In genomic region chr1:134097956-134098725, GRCm38 (mm10) we compare ENCODE assay signal across 8 mouse cellular contexts. TPM values are rescaled to one million over a fixed set of nuclear protein-coding genes. Genes with fewer than 3 reads are reported as not detected.
DNase-seq lines count a peak whose midpoint lies in the region; ATAC-seq lines count a peak whose summit lies in the region.

No protein-coding gene starts in this region.

- intact Hi-C loops in heart, postnatal 14 days (cut with DNase I) = loop anchor here (1.0 kb wide), 1 partner anchor 20 kb away; no protein-coding TSS in a partner anchor

- no peak overlapping the region for H3K9ac ChIP-seq in midbrain, embryonic 11.5 days (ENCODE audit: low read length)

- ATAC-seq in midbrain, embryonic 11.5 days (ENCODE audit: low FRiP score) = no peak
- peak; percentile 15; the same call in 1 of the 2 replicates for ATAC-seq in monocyte, adult 5-6 weeks (replicated peaks; ENCODE audit: insufficient number of reproducible peaks, low FRiP score, low TSS enrichment, poor library complexity, severe bottlenecking)

- H3K4me3 ChIP-seq in midbrain, embryonic 10.5 days = peak overlapping the region; percentile 59; the same call in 1 of the 2 replicates
- H3K4me3 ChIP-seq in midbrain, embryonic 11.5 days (ENCODE audit: low read depth, low read length) = no peak overlapping the region
- peak overlapping the region; percentile 68 for H3K4me3 ChIP-seq in erythroblast, embryonic 14.5 days (replicated peaks)

- peaks cover 17% of the 10 kb centered on the region; the same call in 1 of the 2 replicates for H3K27me3 ChIP-seq in midbrain, embryonic 10.5 days (ENCODE audit: low read depth, poor library complexity, severe bottlenecking)
- H3K27me3 ChIP-seq in midbrain, embryonic 11.5 days (ENCODE audit: control insufficient read depth, insufficient read depth, low read length) = no peaks in the 10 kb centered on the region
- peaks cover 14% of the 10 kb centered on the region for H3K27me3 ChIP-seq in erythroblast, embryonic 14.5 days (ENCODE audit: control insufficient read depth)

- no peak for DNase-seq in midbrain, embryonic 10.5 days (ENCODE audit: low spot score)
- DNase-seq in midbrain, embryonic 11.5 days (ENCODE audit: low spot score, missing footprints) = no peak
- peak; percentile 79 to 88 for DNase-seq in heart, postnatal 14 days
- DNase-seq in kidney, postnatal 4 days = peak; percentile 72 to 80
- DNase-seq in right cerebral cortex, postnatal 25 days = no peak
- no peak for DNase-seq in embryo, embryonic 9.5 days (ENCODE audit: extremely low spot score)

- H3K4me1 ChIP-seq in midbrain, embryonic 10.5 days = peaks cover 66% of the 10 kb centered on the region
- peaks cover 15% of the 10 kb centered on the region for H3K4me1 ChIP-seq in midbrain, embryonic 11.5 days (ENCODE audit: control insufficient read depth, insufficient read depth, low read length)
- peaks cover 87% of the 10 kb centered on the region for H3K4me1 ChIP-seq in erythroblast, embryonic 14.5 days (ENCODE audit: control insufficient read depth)

- WGBS in midbrain, embryonic 10.5 days = 80% methylated on average over 13 of the region's 13 CpGs
- WGBS in midbrain, embryonic 11.5 days = 83% methylated on average over 13 of the region's 13 CpGs

- no peaks in the 10 kb centered on the region for H3K36me3 ChIP-seq in midbrain, embryonic 10.5 days
- no peaks in the 10 kb centered on the region for H3K36me3 ChIP-seq in midbrain, embryonic 11.5 days (ENCODE audit: control insufficient read depth, insufficient read depth, low read length)
- H3K36me3 ChIP-seq in erythroblast, embryonic 14.5 days (ENCODE audit: control insufficient read depth) = peaks cover 3% of the 10 kb centered on the region; the same call in 1 of the 2 replicates

- H3K4me2 ChIP-seq in midbrain, embryonic 11.5 days = no peak overlapping the region

- no peaks in the 10 kb centered on the region for H3K9me3 ChIP-seq in midbrain, embryonic 10.5 days (replicated peaks)
- no peaks in the 10 kb centered on the region for H3K9me3 ChIP-seq in midbrain, embryonic 11.5 days (ENCODE audit: control insufficient read depth, low read length)
- H3K9me3 ChIP-seq in erythroblast, embryonic 14.5 days (ENCODE audit: control insufficient read depth, low read length) = no peaks in the 10 kb centered on the region

- H3K27ac ChIP-seq in midbrain, embryonic 10.5 days (replicated peaks) = peak overlapping the region; percentile 88
- no peak overlapping the region for H3K27ac ChIP-seq in midbrain, embryonic 11.5 days (ENCODE audit: low read depth, low read length)

RNA-seq across cellular contexts. Expression of gene Chit1, which starts 12.9 kb away (rescaled TPM):
- not detected in 2 replicates for polyA plus RNA-seq in midbrain, embryonic 10.5 days (2016; fragmentation: Nextera tagmentation; extraction: Ambion mirVana)
- polyA plus RNA-seq in midbrain, embryonic 11.5 days (2014; fragmentation: Nextera tagmentation; extraction: Ambion mirVana) = not detected in 2 replicates
- polyA plus RNA-seq in erythroblast, embryonic 14.5 days (2012) = not detected in 2 replicates
- not detected for total RNA-seq in heart, postnatal 14 days (2021)
- total RNA-seq in monocyte, adult 5-6 weeks (2017) = 0.67 to 1.4 TPM (median 0.85 TPM) in 3 replicates

RNA-seq across cellular contexts. Expression of gene Btg2, which starts 19.2 kb away (rescaled TPM):
- 107 and 161 TPM in 2 replicates for polyA plus RNA-seq in midbrain, embryonic 10.5 days (2016; fragmentation: Nextera tagmentation; extraction: Ambion mirVana)
- 150 and 153 TPM in 2 replicates for polyA plus RNA-seq in midbrain, embryonic 11.5 days (2014; fragmentation: Nextera tagmentation; extraction: Ambion mirVana)
- 13.2 and 14.8 TPM in 2 replicates for polyA plus RNA-seq in erythroblast, embryonic 14.5 days (2012)
- 10 to 100 TPM; 37.3 to 47.7 TPM for total RNA-seq in heart, postnatal 14 days (2021)
- 390 to 783 TPM (median 430 TPM) in 3 replicates for total RNA-seq in monocyte, adult 5-6 weeks (2017)

Comparison
In these comparisons a context has a peak if more than half of its experiments do, and no peak if none do; other contexts are left out.
1. DNase-seq: peak in heart, postnatal 14 days (2 of 2) and kidney, postnatal 4 days (2 of 2); none in midbrain, embryonic 10.5 days (single experiment), midbrain, embryonic 11.5 days (single experiment), right cerebral cortex, postnatal 25 days (single experiment) and embryo, embryonic 9.5 days (single experiment).